Mouse (Mus musculus): ENCODE results near the gene Slc15a5.

GRCm38 (mm10) chr6:138077681-138078439, 1.9 kb downstream of the Slc15a5 start:
- no peak for TF ChIP-seq MYOD1 (IDR thresholded peaks at IDR 0.05; ENCODE audit: control insufficient read depth, insufficient read length, low read depth)
- TF ChIP-seq MAX (IDR thresholded peaks at IDR 0.05): no peak
- no peak for TF ChIP-seq CTCF (IDR thresholded peaks at IDR 0.05; ENCODE audit: control insufficient read depth, insufficient read depth, insufficient read length)
